Mouse (Mus musculus): Measurements from ENCODE around the gene Speer3.
"Not testable (repeated sequence)": the region's sequence is repeated elsewhere in the genome, so short reads cannot be mapped to it uniquely, and the experiment has no call there.

Gene Speer3

GRCm38 (mm10) chr5:13791319-13791718, at the start of gene Speer3:
Speer3 (plus strand) TSS chr5:13791619.
- in situ Hi-C loops (cut with MboI; ENCODE audit: low sequenced_read_pairs): no loop called here

DNA sequence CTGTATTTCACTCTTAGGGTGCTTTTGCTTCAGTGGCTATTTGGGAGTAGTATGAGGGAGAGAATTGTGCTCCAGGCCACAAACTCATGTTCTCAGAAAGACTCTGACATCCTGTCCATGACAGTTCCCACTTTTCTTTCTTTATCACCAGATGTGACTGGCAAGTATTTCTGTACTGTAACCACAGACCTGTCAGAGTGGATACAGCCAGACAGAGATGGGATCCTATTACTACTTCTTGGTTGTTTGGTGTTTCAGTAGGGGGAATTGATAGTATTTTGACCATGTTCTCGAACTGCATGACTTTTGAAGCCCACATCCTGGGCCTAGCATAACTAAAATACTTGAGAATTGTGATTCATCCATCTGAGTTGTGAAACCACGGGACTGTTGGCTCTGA, 19.1 kb downstream of the Speer3 start:
- in situ Hi-C loops (cut with MboI; ENCODE audit: low sequenced_read_pairs): not testable (repeated sequence)

DNA sequence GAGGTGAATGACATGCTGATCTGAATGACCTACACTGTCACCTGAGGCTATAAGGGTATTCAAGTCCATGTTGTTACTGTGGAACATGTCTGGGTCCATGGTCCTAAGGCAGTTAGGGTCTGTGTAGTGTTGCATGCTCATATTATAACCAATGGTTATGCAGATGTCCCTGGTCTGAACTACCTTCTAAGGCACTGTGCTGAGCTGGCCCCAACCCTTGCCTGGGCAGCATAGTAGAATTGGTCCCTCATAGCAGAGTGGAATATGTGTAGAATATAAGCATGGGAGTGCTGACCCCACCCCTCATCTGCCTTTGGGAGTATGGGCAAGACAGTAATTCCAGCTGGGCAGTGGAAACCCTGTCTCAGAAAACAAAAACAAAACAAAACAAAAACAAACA, 33.7 kb downstream of the Speer3 start:
- in situ Hi-C loops (cut with MboI; ENCODE audit: low sequenced_read_pairs): no loop called here

DNA sequence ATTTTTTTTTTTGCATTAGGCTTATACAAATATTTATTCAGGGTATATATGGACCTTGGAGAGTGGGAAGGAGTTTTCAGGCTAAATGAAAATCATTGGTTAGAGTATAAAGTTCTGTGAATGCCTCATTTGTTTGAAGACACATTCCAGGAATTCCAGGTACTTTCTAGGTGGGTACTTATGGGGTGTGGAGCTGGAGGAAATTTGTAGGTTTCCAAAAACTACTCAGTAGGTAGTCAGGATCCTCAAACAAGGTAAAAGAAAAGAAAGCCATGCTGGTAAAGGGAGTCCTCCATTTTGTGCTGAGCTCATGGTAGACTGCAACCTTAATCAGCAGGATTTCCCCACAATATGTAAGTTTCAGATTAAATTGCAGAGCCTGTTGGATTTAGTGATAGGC, 35.3 kb downstream of the Speer3 start:
- in situ Hi-C loops (cut with MboI; ENCODE audit: low sequenced_read_pairs): no loop called here

DNA sequence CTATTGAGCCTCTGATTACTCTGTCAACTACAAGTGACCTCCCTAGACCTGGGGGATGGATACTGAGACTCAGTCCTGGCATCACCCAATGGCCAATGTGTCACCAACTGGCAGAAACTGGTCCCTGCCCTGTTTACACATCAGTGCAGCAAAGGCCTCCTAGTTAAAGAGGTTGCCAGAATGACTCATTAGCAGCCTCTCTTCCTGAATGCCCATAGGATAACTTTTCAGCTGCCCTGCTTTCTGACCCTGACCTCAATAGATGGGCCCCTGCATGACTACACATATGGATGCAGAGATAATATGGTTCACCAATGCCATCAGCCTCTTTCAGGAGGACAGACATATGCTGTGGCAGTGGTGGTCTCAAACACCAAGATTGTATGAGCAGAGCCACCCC, 52.9 kb downstream of the Speer3 start:
- in situ Hi-C loops (cut with MboI; ENCODE audit: low sequenced_read_pairs): no loop called here

Measured in CH12F3 (cell line).